Mouse (Mus musculus): Measurements from ENCODE around the gene Zfp300.
A peak's percentile ranks its signal among the peaks of the same experiment; 100 is the strongest.

The Zfp300 gene

DNA sequence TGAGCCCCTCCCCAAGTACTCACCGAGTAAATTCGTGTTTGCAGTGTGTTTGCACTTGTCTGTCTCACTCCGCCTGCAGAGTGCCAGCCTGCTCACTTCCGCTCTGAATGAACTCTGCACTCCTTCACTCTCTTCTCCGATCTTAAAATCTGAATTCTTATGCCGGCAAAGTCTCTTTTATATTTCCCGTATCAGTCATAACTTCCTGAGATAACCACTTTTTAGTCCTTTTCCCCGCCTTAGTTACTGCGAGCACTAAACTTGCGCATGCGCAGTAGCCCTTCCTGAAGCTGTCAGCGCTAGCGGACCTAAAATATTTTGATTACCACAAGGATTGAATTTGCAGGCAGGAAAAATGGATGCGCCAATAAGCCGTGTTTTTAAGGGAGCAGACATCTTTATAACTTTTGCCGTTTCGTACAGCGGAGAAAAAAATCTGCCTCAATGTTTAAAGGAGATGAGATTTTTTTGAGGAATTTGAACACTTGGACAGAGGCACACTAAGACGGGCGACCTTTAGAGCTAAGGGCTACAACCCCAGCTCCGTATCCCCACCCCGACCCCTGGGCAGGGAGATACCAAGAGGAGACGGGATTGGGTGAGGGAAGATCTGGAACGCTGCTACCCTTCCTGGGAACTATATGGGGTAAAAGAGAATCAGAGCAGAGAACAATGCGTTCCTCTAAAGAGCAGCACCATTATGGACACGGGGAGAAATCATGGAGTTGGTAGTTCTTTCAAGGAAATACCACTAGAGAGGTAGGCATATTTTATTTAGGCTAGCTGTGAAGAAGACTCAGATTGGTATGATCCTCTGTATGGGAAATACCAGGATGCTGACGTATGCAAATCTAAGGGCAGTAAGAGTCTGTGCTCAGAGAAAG lies at the start of gene Zfp300:
Zfp300 (minus strand) TSS at position 545 of the 884 bp plus-strand sequence.
- peak; percentile 51 for DNase-seq

DNA sequence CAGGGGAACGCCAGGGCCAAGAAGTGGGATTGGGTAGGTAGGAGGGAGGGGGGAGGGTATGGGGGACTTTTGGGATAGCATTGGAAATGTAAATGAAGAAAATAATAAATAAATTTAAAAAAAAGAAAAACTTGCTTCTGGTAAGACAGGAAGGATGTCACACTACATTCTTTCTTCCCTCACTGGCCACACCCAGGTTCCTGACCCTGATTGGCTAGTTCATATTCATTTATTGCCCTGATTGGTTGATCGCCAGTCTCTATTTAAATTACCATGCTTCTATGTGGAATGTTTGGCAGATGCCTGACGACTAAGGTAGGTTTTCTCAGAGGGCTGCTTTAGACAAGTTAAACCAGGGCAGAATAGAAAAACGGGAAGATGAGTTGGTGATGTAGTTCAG lies 26.2 kb upstream of the Zfp300 start, which contains the start of gene Ssxa1:
Ssxa1 (plus strand) TSS at position 301 of the 400 bp plus-strand sequence.
- DNase-seq, result no peak

DNA sequence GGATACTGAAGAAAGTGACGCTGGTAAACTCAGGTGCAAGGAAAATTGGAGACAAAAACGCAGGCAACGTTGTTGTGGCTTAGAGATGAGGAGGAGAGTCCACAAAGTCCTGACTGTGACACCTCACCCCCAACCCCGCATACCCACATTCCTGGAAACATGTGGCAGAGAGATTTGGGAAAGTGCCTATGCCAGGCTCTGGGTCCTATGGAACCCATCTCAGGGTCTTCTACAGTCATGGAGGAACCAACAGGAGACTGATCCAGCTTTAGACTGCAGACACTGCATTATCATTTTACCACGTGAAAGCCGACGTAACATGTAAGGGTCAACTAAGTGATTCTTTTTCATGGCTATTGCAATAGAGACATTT lies 526 bp upstream of the Zfp300 start:
- no peak for DNase-seq

DNA sequence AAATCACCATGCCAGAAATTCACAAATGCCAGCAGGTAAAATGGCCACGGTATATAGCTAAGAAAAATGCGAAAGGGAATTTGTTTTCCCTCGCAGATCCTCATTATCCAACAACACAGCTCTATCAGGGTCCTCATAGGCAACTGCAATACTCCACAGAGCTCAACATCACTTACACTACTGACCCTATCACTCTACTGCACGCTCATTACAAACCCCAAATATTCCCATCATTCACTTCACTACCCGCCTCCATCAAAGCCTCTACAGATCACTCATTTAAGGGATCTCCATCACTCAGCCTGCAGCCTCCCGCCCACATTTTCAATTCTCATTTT lies 713 bp downstream of the Zfp300 start:
- DNase-seq, result no peak

DNA sequence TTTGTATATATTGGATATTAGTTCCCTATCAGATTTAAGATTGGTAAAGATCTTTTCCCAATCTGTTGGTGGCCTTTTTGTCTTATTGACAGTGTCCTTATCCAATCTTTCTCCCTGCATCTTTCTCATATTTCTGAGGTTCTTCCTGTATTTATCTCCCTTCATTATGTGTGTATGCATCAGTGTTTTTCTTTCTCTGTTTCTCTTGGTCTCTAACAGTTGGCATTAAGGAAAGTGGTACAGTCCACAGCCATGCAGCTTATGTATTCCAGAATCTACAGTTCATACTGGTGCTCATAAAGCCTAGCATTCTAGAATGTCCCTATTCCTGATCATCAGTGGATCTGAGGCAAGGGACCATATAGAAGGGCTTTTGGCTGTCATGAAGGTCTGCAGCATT lies 21.2 kb downstream of the Zfp300 start, which contains the start of gene Spaca5:
Spaca5 (plus strand) TSS at position 301 of the 400 bp plus-strand sequence.
- no peak for DNase-seq

DNA sequence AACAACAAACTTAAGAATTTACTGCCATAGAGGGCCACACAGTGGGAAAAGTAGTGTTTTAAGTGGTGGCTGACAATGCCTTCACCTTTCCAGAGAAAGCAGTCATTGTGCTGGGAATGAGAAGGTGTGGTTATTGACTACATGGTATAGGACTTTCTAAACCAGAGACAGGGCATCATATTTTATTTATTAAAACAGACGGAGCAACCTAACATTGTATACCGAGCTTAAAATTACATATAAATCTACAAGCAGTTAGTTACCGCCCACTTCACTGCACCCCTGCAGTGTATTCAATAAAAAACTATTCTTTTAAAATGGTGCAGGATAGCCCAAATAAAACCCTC lies 26.8 kb downstream of the Zfp300 start:
- no peak for DNase-seq

DNA sequence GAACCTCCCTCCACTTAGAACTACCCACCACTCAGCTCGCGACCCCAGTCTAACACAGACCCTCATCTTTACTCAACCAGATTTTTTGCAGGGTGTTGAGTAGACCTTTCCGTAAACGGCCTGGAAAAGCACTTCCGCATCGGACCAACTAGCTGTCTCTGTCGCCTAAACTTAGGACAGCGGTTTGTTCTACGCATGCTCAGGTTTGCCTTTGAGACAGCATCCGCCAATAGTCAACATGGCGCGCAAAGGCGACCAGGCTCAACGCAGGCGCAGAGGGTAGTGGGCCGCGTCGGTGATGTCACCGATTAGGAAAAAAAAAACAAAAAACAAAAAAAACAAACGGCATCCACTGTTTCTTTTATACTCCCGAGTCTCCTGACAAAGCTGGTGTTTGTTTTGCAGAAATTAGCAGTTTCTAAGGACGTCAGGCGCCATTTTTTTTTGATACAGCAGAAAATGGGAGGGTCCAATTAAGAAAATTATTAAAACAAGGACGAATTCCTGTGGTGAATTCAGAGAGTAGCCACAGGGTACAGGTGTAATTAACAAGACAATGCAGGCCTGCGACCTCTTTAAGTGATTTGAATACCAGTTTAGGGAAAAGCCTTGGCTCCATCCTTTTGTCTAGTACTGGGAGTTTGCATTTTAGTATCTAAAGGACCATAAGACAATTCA lies 27.3 kb downstream of the Zfp300 start, which contains the start of gene Zfp182:
Zfp182 (minus strand) TSS at position 451 of the 678 bp plus-strand sequence.
- peak; percentile 70 for DNase-seq

DNA sequence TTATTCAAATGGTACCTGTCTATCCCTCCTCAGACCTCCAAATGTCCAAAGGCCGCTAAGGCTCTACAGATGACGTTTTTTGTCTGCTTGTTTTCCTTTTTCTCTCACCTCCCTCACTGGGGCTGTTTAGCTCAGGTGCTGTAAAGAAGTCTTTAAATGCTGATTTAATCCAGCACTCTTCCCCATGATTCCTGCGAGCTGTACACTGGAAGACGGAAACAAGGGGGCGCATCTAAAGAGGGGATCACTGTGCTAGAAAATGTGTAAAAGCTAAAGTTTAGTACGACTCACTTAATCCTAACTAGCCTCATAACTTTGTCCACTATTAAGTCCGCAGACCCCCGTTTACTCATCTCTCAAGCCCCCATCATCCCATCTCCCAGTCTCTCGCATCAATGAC lies 27.9 kb downstream of the Zfp300 start:
- no peak for DNase-seq

Data from right cerebral cortex, postnatal 25 days (tissue).